Mouse (Mus musculus) layer of hippocampus, adult 9-11 months (tissue): ENCODE measurements around the gene Cmip.
A peak's percentile ranks its signal among the peaks of the same experiment; 100 is the strongest.
"Not testable (repeated sequence)": the region's sequence is repeated elsewhere in the genome, so short reads cannot be mapped to it uniquely, and the experiment has no call there.

Experiments used
- DNase-seq: peaks from one replicate; pipeline ENCODE4 v3.0.0; 2022

Cmip gene

DNA sequence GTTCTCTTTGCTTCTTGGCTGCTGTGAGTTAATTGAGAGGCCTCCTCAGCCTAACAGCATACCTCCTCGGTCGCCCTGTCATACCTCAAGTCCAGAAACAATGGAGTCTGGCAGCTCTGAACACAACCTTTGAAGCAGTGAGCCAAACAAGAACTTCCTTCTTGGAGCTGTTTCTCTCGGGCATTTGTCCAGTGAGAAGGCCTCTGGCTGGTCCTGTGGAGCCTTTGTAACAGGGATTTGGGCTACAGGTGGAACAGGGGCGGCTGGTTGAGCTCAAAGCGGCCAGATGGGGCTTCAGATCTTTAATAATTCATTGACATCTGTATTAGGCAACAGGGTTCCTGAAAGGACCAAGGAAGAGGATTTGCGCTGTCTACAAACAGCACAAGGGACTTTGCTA is 137.0 kb downstream of the Cmip start:
- DNase-seq: no peak

GRCm38 (mm10) chr8:117395055-117395454 is 138.2 kb downstream of the Cmip start:
- DNase-seq: peak; percentile 88

- no peak for DNase-seq
Observed at GRCm38 (mm10) chr8:117396884-117397283, 140.0 kb downstream of the Cmip start.

DNA sequence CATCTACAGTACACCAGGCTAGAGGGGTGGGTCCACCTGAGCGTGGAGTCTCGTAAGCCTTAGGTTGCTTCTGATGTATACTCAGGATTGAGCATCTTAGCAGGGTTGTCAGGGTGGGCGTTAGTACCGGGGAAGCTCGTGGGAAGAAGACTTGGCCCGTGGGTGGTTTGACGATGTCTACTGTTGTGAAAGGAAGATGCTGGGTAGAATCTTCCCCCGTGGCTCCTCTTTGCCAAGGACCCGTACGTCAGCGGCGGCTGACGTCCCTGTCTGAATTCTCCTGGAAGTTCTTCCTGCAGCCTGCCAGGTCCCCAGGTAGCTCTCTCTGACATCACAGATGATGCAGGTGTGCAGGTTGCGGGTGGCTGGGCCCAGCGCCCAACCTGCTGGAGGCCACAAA is 140.9 kb downstream of the Cmip start:
- DNase-seq: no peak

GRCm38 (mm10) chr8:117399229-117399628 is 142.4 kb downstream of the Cmip start:
- DNase-seq: no peak

GRCm38 (mm10) chr8:117400820-117401219 is 144.0 kb downstream of the Cmip start:
- no peak for DNase-seq

GRCm38 (mm10) chr8:117401880-117402279 is 145.0 kb downstream of the Cmip start:
- DNase-seq: no peak

- no peak for DNase-seq
Observed at GRCm38 (mm10) chr8:117402911-117403704, 146.2 kb downstream of the Cmip start.

DNA sequence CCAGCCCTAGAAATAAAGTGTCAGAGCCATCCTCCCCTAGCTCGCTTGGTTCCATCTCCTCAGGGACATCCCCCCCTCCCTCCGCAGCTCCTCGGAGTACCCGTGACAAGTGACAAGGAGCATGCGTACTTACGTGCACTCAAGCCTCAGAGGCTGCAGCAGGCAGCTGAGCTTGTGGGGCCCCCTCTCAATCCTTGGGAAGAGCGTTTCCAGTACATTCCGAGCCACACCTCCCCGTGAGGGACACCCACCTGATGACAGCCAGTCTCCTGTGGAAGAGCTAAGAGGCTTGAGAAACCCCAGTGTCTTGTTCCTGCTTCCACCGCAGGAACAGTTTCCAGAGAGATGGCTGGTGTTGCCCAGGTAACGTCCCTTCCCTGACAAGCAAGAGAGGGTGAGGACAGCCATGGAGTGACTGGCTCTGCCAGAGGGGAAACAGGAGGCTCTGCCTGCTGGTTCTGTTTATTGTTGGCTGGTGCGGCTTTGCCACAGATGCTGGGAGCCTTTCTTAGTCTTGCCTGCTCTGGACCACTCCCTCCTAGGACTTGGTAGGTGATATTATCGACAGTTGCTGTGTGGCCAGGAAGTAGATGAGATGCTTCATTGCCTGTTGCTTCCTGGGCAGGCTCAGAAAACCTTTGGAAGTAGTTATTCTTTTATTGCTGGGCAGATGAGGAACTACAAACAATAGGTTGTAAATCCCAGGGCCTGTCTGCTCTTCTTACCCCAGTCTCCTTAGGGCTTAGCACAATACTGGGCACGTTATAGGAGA is 147.0 kb downstream of the Cmip start:
- DNase-seq: peak; percentile 52

DNA sequence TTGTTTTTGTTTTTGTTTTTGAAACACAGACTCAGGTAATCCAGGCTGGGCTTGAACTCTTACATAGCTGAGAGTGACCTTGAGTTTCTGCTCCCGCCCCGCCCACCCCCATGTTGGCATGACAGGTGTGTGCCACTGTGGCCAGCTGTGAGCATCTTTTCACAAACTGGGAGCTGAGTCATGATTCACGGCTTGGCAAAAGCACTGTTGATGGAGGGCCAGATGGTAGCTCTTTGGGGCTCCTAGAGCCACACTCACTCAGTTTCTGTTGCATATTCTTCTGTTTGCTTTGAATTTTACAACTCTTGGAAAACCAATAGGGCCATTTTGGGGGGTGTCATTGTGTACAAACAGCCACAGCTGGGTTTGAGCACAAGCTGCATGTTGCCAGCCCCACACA is 149.2 kb downstream of the Cmip start:
- no peak for DNase-seq

- no peak for DNase-seq
Observed at GRCm38 (mm10) chr8:117408634-117409033, 151.8 kb downstream of the Cmip start.

DNA sequence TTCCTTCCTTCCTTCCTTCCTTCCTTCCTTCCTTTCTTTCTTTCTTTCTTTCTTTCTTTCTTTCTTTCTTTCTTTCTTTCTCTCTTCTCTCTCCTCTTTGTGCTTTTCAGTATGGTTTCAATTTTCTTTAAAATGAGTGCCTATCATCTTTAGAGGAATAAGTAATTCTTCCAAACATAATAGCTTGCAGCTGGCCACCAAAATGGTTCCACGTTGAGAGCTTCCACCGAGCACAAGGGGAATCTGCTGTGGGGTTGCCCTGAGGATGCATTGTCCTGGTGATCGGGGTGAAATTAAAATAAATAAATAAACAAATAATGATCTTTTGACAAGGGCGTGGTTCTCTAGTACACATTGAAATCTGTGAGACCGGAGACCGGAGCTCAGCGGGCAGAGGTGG is 152.2 kb downstream of the Cmip start:
- DNase-seq: no peak

- DNase-seq: no peak
Observed at GRCm38 (mm10) chr8:117410391-117410790, 153.5 kb downstream of the Cmip start.

GRCm38 (mm10) chr8:117410901-117411300 is 154.0 kb downstream of the Cmip start:
- DNase-seq: no peak

DNA sequence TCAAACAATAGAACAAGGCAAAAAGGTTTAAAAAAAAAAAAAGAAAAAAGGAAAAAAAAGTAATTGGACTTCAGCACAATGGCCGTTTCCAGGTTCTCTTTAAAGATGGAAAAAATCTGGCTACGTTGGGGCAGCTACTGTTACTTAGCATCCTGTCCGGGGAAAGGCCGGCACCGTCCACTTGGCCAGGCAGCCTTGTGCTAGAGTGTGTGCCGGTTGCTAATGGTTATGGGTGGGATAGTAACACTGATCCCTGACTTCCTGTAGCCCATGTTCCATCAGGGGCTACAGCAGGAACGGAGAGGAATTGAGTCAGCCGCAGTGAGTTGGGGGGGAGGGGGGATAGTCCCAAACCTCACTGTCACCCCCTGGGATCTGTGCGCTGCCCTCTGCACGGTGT is 155.4 kb downstream of the Cmip start:
- DNase-seq: no peak

- no peak for DNase-seq
Observed at GRCm38 (mm10) chr8:117417830-117418229, 161.0 kb downstream of the Cmip start.

GRCm38 (mm10) chr8:117420841-117421534 is 164.1 kb downstream of the Cmip start:
- DNase-seq: no peak

DNA sequence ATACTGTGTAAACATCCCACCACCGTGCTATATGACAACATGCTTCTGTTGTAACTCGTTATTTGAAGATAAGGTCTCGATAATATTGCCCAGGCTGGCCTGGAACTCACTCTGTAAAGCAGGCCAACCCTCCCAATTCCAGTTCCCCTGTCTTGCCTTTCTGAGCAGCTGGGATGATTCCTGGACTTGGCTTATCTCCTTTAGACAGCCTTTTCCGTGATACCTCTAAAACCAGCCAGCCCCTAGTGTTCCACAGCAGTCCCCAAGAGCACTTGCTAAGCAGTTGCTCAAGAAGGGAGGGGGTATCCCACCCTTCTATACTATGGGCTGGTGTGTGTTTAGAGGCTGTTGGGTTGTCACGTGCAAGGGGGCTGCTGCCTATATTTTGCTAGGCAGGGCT is 165.0 kb downstream of the Cmip start:
- no peak for DNase-seq

- peak; percentile 57 for DNase-seq
Observed at GRCm38 (mm10) chr8:117422343-117422742, 165.5 kb downstream of the Cmip start.

DNA sequence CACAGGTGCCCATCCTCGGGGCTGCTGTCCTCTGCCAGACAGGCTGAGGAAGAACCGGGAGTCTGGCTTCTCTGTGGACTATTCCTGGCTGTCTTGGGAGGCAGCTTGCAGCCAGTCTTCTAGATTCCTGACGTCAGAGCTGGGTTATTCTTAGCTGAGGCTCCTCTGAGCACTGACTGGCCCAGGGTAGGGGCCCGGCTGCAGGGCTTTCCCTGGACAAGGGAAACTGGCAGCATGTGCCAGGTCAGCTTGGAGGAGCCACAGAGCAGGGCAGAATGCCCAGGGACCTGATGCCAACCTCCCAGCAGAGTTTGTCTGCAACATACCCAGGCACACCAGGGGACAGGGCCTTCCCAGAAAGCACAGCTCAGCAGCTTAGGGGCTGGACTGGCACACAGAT is 166.2 kb downstream of the Cmip start:
- DNase-seq: peak; percentile 84

GRCm38 (mm10) chr8:117427816-117428215 is 171.0 kb downstream of the Cmip start:
- DNase-seq: not testable (repeated sequence)

DNA sequence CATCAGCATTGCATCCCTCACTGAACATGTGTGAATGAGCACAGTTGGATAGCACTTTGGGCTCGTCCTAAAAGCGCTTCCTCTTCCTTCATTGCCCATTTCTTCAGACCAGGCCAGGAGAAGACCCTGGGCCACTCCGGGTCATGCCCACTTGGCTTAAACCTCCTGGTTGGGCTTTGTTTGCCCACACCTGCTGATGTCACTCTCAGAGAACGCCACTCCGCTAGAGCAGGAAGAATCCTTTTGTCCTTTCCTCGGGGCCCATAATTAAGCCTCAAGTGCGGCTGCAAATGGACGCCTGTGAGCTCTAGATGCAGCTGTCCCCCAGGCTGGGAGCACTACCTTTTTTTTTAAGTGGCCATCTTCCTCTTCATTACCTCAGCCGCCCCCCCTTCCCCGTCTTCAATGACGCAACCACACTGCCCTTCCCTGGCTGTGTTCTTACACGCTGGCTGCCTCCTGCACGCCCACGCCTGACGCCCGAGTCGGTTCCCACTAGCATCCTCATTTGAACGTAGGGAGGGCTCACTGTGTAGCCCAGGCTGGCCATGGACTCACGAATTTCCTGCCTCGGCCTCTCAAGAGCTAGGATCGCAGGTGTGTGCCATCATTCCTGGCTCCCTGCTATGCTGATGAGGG is 171.8 kb downstream of the Cmip start:
- DNase-seq: peak; percentile 61

- no peak for DNase-seq
Observed at GRCm38 (mm10) chr8:117430624-117431023, 173.8 kb downstream of the Cmip start.
